Mouse (Mus musculus): ENCODE measurements around the gene Tmem131. TPM values are rescaled to one million over a fixed set of nuclear protein-coding genes. Genes with fewer than 3 reads are reported as not detected.
"Not testable (repeated sequence)": the region's sequence is repeated elsewhere in the genome, so short reads cannot be mapped to it uniquely, and the experiment has no call there.

Tmem131 gene
- polyA plus RNA-seq, 1 experiment from 2014 or later: 19.3 TPM

DNA sequence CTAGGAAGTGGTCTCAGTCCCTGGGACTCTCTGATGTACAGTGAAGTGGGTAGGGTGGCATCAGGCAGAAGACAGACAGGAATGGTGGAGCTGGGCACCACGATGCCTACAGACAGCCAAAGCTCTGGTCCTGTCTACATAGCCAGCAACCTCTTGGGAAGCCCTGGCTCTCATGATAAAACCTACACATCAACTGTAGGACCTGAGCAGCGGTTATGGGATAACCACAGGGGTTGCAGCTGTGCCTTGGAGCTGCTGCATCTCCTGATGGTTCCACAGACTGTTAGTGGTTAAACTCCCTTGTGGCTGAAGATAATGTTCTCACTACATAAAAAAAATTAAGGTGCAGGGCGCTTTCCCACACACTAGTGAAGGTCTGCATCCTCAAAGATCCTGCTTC, 107.9 kb downstream of the Tmem131 start:
- Histone ChIP-seq H3K36me3 (ENCODE audit: control insufficient read depth, insufficient read depth, low read length) (peaks cover 8% of the 10 kb centered on the region; the same call in 1 of the 2 replicates), H3K27ac (ENCODE audit: low read depth, low read length) (no peak overlapping the region), H3K9ac (ENCODE audit: low read length) (no peak overlapping the region), H3K27me3 (ENCODE audit: control insufficient read depth, insufficient read depth, low read length) (no peaks in the 10 kb centered on the region), H3K4me2 (ENCODE audit: low read depth) (no peak overlapping the region), H3K4me3 (ENCODE audit: low read depth, low read length) (no peak overlapping the region), H3K9me3 (ENCODE audit: control insufficient read depth, low read length) (no peaks in the 10 kb centered on the region), H3K4me1 (ENCODE audit: control insufficient read depth, insufficient read depth, low read length) (no peaks in the 10 kb centered on the region)
- 95% methylated on average over 3 of the region's 3 CpGs for WGBS
- DNase-seq (ENCODE audit: low spot score): no peak
- no peak for ATAC-seq (ENCODE audit: insufficient read depth, low FRiP score, low TSS enrichment)

DNA sequence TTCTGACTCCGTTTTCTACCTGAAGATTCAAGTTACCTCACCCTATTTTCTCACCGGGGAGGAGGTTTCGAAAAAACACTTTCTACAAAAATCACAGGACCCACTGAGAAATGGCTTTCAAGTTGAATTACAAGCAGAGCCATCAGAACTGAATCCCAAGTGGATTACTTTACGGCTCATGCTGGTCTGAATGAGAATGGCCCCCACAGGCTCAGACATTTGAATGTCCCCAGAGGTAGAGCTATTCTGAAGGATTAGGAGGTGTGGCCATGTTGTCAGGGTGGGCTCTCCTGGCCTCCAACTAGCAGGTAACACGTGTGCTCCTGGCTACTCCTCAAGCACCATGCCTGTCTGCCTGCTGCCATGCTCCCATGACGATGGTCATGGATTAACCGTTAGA, 109.4 kb downstream of the Tmem131 start:
- Histone ChIP-seq H3K4me1 (ENCODE audit: control insufficient read depth, insufficient read depth, low read length) (no peaks in the 10 kb centered on the region), H3K36me3 (ENCODE audit: control insufficient read depth, insufficient read depth, low read length) (peaks cover 8% of the 10 kb centered on the region; the same call in 1 of the 2 replicates), H3K4me2 (ENCODE audit: low read depth) (no peak overlapping the region), H3K27me3 (ENCODE audit: control insufficient read depth, insufficient read depth, low read length) (no peaks in the 10 kb centered on the region), H3K9ac (ENCODE audit: low read length) (no peak overlapping the region), H3K9me3 (ENCODE audit: control insufficient read depth, low read length) (no peaks in the 10 kb centered on the region), H3K4me3 (ENCODE audit: low read depth, low read length) (no peak overlapping the region), H3K27ac (ENCODE audit: low read depth, low read length) (no peak overlapping the region)
- ATAC-seq (ENCODE audit: insufficient read depth, low FRiP score, low TSS enrichment): no peak
- 90% methylated on average over 7 of the region's 7 CpGs for WGBS
- DNase-seq (ENCODE audit: low spot score): no peak

DNA sequence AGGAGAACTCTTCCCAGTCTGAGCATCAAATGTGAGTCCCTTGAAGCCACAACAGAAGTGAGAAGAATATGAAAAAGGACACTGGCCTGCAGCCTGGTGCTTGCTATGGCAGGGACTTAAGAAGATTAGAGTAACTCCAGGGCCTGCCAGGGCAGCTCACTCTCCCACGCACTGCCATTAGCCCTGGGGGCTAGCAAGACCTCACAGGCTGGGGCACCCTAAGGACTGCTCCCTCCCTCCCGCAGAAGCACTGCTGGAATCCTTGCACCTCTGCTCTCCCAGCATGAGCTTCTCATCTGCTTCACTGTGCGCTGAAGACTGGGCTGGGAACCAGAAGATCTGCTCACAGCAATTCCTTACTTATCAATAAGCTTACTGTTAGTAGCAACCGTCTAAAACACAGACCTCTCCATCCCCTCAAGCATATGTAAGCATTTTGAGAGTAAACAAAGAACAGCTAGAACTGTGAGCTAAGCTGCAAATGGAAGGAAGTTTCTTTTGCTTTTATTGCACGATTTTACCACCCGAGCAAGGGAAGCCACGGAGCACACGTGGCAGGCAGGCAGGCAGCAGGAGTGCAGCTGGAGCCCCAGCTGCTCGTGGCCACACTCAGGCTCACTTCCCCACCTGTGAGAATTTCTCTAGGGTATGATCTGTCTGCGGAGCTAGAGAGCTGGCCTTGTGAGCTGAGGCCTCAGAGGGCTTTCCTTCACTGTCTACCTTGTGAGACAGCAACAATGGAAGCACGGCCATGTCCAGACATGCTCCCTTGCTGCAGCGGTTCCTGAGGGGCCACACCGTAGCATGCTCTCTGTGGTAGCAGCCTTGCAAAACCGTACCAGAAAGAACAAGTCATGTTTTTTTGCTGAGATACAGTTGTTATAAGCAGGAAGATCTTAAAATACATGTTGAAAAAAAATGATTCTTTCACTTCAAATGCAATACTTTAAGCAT, 112.3 kb downstream of the Tmem131 start:
- H3K4me1 ChIP-seq (ENCODE audit: control insufficient read depth, insufficient read depth, low read length): no peaks in the 10 kb centered on the region
- DNase-seq (ENCODE audit: low spot score) (no peak), ATAC-seq (ENCODE audit: insufficient read depth, low FRiP score, low TSS enrichment) (no peak)
- no peak overlapping the region for H3K4me2 ChIP-seq (ENCODE audit: low read depth)
- no peaks in the 10 kb centered on the region for H3K9me3 ChIP-seq (ENCODE audit: control insufficient read depth, low read length)
- H3K9ac ChIP-seq (ENCODE audit: low read length): no peak overlapping the region
- H3K27ac ChIP-seq (ENCODE audit: low read depth, low read length): no peak overlapping the region
- H3K4me3 ChIP-seq (ENCODE audit: low read depth, low read length): no peak overlapping the region
- H3K27me3 ChIP-seq (ENCODE audit: control insufficient read depth, insufficient read depth, low read length): no peaks in the 10 kb centered on the region
- peaks cover 6% of the 10 kb centered on the region; the same call in 1 of the 2 replicates for H3K36me3 ChIP-seq (ENCODE audit: control insufficient read depth, insufficient read depth, low read length)
- WGBS: 65% methylated on average over 14 of the region's 14 CpGs

DNA sequence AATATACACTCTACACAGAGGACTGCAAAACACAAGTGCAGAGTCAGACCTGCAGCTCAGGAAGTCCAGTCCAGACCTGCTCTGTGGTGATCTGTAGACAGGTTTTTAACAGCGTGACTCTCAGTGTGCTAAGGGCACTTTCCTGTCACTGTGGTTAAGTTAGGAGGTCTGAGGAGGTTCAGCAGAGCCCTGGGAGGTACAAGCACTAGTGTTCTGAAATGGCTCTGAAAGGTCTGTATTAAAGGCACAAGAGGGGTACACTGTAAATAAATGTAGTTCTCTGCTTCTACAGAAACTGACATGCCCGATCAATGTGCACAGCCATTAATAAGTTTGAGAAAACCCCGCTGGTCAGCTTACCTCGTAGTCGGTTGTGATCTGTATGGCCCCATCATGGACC, 119.1 kb downstream of the Tmem131 start:
- ATAC-seq (ENCODE audit: insufficient read depth, low FRiP score, low TSS enrichment) (no peak), DNase-seq (ENCODE audit: low spot score) (no peak)
- no peaks in the 10 kb centered on the region; the same call in 1 of the 2 replicates for H3K36me3 ChIP-seq (ENCODE audit: control insufficient read depth, insufficient read depth, low read length)
- no peak overlapping the region for H3K4me2 ChIP-seq (ENCODE audit: low read depth)
- no peak overlapping the region for H3K27ac ChIP-seq (ENCODE audit: low read depth, low read length)
- H3K4me1 ChIP-seq (ENCODE audit: control insufficient read depth, insufficient read depth, low read length): no peaks in the 10 kb centered on the region
- 95% methylated on average over 5 of the region's 5 CpGs for WGBS
- no peaks in the 10 kb centered on the region for H3K9me3 ChIP-seq (ENCODE audit: control insufficient read depth, low read length)
- H3K4me3 ChIP-seq (ENCODE audit: low read depth, low read length): no peak overlapping the region
- no peak overlapping the region for H3K9ac ChIP-seq (ENCODE audit: low read length)
- H3K27me3 ChIP-seq (ENCODE audit: control insufficient read depth, insufficient read depth, low read length): no peaks in the 10 kb centered on the region

DNA sequence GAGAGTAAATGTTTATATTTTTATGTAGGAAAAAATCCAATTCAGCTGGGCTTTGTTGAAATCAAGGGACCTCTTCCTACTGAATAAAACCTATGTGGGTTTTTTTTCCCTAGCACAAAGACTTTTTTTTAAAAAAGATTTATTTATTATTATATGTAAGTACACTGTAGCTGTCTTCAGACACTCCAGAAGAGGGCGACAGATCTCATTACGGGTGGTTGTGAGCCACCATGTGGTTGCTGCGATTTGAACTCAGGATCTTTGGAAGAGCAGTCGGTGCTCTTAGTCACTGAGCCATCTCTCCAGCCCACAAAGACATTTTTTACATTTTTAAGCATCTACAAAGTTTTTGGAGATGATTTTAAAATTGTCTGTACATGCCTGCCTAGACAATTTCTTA, 121.5 kb downstream of the Tmem131 start:
- ATAC-seq (ENCODE audit: insufficient read depth, low FRiP score, low TSS enrichment); H3K36me3 ChIP-seq (ENCODE audit: control insufficient read depth, insufficient read depth, low read length); DNase-seq (ENCODE audit: low spot score); H3K9ac ChIP-seq (ENCODE audit: low read length); H3K9me3 ChIP-seq (ENCODE audit: control insufficient read depth, low read length); H3K4me2 ChIP-seq (ENCODE audit: low read depth); H3K4me3 ChIP-seq (ENCODE audit: low read depth, low read length); H3K27me3 ChIP-seq (ENCODE audit: control insufficient read depth, insufficient read depth, low read length); H3K4me1 ChIP-seq (ENCODE audit: control insufficient read depth, insufficient read depth, low read length); H3K27ac ChIP-seq (ENCODE audit: low read depth, low read length): not testable (repeated sequence)
- 87% methylated on average over 4 of the region's 4 CpGs for WGBS

DNA sequence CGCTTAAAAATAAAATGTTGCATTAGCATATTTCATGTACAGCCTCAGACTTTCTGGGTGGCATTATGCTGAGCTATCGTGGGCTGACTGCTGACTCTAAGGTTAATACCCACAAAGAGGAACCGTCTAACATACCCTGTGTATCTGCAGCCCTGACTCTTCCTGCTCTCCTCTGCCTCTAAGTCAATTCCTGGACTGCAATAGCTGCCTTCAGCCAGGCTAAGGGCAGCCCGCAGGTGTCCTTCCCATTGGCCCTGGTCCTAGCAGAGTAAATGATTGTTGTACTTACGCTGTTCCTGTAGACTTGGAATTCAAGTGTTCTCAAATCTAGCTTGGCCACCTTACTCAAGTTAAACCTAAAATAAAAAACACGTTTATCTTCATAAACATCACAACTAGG, 128.3 kb downstream of the Tmem131 start:
- ATAC-seq (ENCODE audit: insufficient read depth, low FRiP score, low TSS enrichment): no peak
- H3K4me2 ChIP-seq (ENCODE audit: low read depth): no peak overlapping the region
- no peak overlapping the region for H3K27ac ChIP-seq (ENCODE audit: low read depth, low read length)
- no peaks in the 10 kb centered on the region for H3K4me1 ChIP-seq (ENCODE audit: control insufficient read depth, insufficient read depth, low read length)
- no peak overlapping the region for H3K4me3 ChIP-seq (ENCODE audit: low read depth, low read length)
- WGBS: 92% methylated on average over 6 of the region's 6 CpGs
- DNase-seq (ENCODE audit: low spot score): no peak
- no peak overlapping the region for H3K9ac ChIP-seq (ENCODE audit: low read length)
- peaks cover 13% of the 10 kb centered on the region for H3K36me3 ChIP-seq (ENCODE audit: control insufficient read depth, insufficient read depth, low read length)
- H3K27me3 ChIP-seq (ENCODE audit: control insufficient read depth, insufficient read depth, low read length): no peaks in the 10 kb centered on the region
- H3K9me3 ChIP-seq (ENCODE audit: control insufficient read depth, low read length): no peaks in the 10 kb centered on the region

DNA sequence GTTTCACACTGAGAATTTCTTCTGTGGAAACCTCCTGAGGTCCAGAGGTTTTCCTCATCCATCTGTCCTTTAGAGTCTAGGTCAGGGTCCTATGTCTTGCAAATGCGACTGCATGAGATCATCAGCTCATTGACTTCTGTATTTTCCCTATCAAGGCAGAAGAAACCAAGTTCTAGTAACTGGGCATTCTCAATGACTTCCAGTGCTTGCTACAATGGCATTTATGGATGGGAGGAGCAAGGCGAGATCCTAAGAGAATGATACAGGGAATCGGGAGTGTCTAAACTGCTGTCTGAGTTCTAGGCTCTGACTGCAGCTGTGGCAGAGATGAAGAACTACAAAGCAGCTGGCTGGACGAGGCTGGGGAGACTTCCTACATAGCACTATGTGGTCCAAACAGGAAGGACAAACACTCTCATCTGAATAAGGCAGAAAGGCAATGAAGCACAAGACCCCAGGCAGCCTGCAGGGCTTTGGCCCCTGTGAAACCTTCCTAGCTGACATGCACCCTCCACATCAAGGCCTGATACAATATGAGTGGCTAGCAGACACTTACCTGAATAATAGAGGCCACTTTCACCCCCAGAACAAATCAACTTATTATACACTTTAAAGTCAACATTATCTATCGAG, 129.1 kb downstream of the Tmem131 start:
- WGBS: 83% methylated on average over 5 of the region's 5 CpGs
- H3K4me3 ChIP-seq (ENCODE audit: low read depth, low read length): no peak overlapping the region
- no peak overlapping the region for H3K27ac ChIP-seq (ENCODE audit: low read depth, low read length)
- no peaks in the 10 kb centered on the region for H3K4me1 ChIP-seq (ENCODE audit: control insufficient read depth, insufficient read depth, low read length)
- no peaks in the 10 kb centered on the region for H3K27me3 ChIP-seq (ENCODE audit: control insufficient read depth, insufficient read depth, low read length)
- H3K9me3 ChIP-seq (ENCODE audit: control insufficient read depth, low read length): no peaks in the 10 kb centered on the region
- H3K36me3 ChIP-seq (ENCODE audit: control insufficient read depth, insufficient read depth, low read length): peaks cover 13% of the 10 kb centered on the region
- no peak for DNase-seq (ENCODE audit: low spot score)
- no peak for ATAC-seq (ENCODE audit: insufficient read depth, low FRiP score, low TSS enrichment)
- H3K9ac ChIP-seq (ENCODE audit: low read length): no peak overlapping the region
- no peak overlapping the region for H3K4me2 ChIP-seq (ENCODE audit: low read depth)

DNA sequence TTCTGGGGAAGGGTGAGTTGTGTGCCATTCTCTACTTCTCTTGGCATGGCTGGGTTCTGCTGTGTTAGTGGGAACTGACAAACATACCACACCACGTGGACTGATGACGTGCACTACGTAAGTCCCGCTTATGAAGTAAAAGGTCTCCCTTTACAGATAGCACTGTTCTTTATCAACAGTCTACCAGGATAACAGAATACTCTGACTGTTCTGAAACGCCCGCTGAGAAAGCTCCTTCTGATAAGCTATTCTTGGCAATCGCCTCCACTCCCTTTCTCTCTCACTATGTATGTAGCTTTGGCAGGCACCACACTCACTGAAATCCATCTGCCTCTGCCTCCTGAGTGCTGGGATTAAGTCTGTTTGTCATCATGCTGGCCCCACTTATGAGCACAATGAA, 130.1 kb downstream of the Tmem131 start:
- no peak overlapping the region for H3K4me2 ChIP-seq (ENCODE audit: low read depth)
- H3K4me1 ChIP-seq (ENCODE audit: control insufficient read depth, insufficient read depth, low read length): no peaks in the 10 kb centered on the region
- DNase-seq (ENCODE audit: low spot score) (no peak), ATAC-seq (ENCODE audit: insufficient read depth, low FRiP score, low TSS enrichment) (no peak)
- H3K4me3 ChIP-seq (ENCODE audit: low read depth, low read length): no peak overlapping the region
- H3K9me3 ChIP-seq (ENCODE audit: control insufficient read depth, low read length): no peaks in the 10 kb centered on the region
- H3K27ac ChIP-seq (ENCODE audit: low read depth, low read length): no peak overlapping the region
- H3K36me3 ChIP-seq (ENCODE audit: control insufficient read depth, insufficient read depth, low read length): peaks cover 11% of the 10 kb centered on the region
- H3K9ac ChIP-seq (ENCODE audit: low read length): no peak overlapping the region
- 95% methylated on average over 7 of the region's 7 CpGs for WGBS
- H3K27me3 ChIP-seq (ENCODE audit: control insufficient read depth, insufficient read depth, low read length): no peaks in the 10 kb centered on the region

DNA sequence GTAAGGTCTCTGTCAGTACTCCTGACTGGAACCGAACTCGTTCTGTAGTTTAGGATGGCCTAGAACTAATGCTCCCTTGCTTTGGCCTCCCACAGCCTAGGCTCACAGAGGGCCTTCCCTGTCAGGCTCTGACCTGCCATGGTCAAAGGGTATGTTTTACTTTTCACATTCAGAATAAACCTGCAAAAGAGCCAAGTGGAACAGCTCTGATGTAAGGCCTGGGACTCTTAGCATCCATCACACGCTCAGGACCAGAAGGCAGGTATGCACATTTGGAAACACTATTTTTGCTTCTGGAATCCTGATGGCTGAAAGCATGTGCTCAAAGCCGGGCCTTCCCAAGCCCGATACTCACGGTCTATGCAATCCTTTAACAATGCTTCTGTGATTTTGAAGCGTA, 131.7 kb downstream of the Tmem131 start:
- Histone ChIP-seq H3K4me2 (ENCODE audit: low read depth) (no peak overlapping the region), H3K4me1 (ENCODE audit: control insufficient read depth, insufficient read depth, low read length) (no peaks in the 10 kb centered on the region), H3K27me3 (ENCODE audit: control insufficient read depth, insufficient read depth, low read length) (no peaks in the 10 kb centered on the region), H3K4me3 (ENCODE audit: low read depth, low read length) (no peak overlapping the region), H3K27ac (ENCODE audit: low read depth, low read length) (no peak overlapping the region), H3K9ac (ENCODE audit: low read length) (no peak overlapping the region), H3K9me3 (ENCODE audit: control insufficient read depth, low read length) (no peaks in the 10 kb centered on the region), H3K36me3 (ENCODE audit: control insufficient read depth, insufficient read depth, low read length) (peaks cover 15% of the 10 kb centered on the region)
- 97% methylated on average over 7 of the region's 7 CpGs for WGBS
- ATAC-seq (ENCODE audit: insufficient read depth, low FRiP score, low TSS enrichment) (no peak), DNase-seq (ENCODE audit: low spot score) (no peak)

Measured in neural tube, embryonic 11.5 days (tissue).